Mouse (Mus musculus): ENCODE data around the gene Galnt18.

GRCm38 (mm10) chr7:111712797-111713196 is 67.0 kb downstream of the Galnt18 start:
- TF ChIP-seq CTCF (IDR thresholded peaks at IDR 0.05; ENCODE audit: borderline replicate concordance, insufficient read depth, low read depth, low read length) (no peak), POLR2A (IDR thresholded peaks at IDR 0.05; ENCODE audit: borderline replicate concordance, insufficient read depth, low read length) (no peak)
